Mouse (Mus musculus) liver, adult 2 months (tissue): ENCODE measurements around the gene Inafm2.

Experiments
- CTCF ChIP-seq: fragments of 200-500 bp; IDR thresholded peaks from 2 replicates; pipeline ENCODE4 v1.5.1; 2011; ENCODE audit warnings: low read depth, low read length, control low read depth
- POLR2A ChIP-seq: fragments of 200-500 bp; IDR thresholded peaks from 2 replicates; pipeline ENCODE4 v1.6.1; 2011; ENCODE audit warnings: low read length, control low read depth; ENCODE audit not compliant: insufficient read depth; ENCODE audit errors: extremely low read depth

- TF ChIP-seq CTCF (no peak), POLR2A (no peak)
Observed at GRCm38 (mm10) chr2:118783663-118784062, 38.1 kb downstream of the Inafm2 start.
